Mouse (Mus musculus): Measurements from ENCODE around the gene Slc35e3. TPM values are rescaled to one million over a fixed set of nuclear protein-coding genes. Genes with fewer than 3 reads are reported as not detected.
A peak's percentile ranks its signal among the peaks of the same experiment; 100 is the strongest.

Gene Slc35e3
- 2.8 and 3.7 TPM in 2 replicates for polyA plus RNA-seq (2015; fragmentation: Nextera tagmentation; extraction: Ambion mirVana)

- peaks cover 17% of the 10 kb centered on the region for H3K36me3 ChIP-seq (replicated peaks; ENCODE audit: insufficient read depth, low read length)
- WGBS (ENCODE audit: insufficient replicate concordance) = 13% methylated on average over 45 of the region's 46 CpGs
- H3K27me3 ChIP-seq (ENCODE audit: insufficient read depth, low read length) = no peaks in the 10 kb centered on the region
- TF ChIP-seq CTCF (IDR thresholded peaks at IDR 0.05; ENCODE audit: low read depth) (no peak), EP300 (IDR thresholded peaks at IDR 0.05; ENCODE audit: low read depth) (no peak)
- H3K4me3 ChIP-seq (ENCODE audit: low read depth, low read length) = peak within 1 kb of the TSS; percentile 53
- H3K4me2 ChIP-seq (ENCODE audit: low read depth, low read length) = peak within 1 kb of the TSS; percentile 84
- peak; percentile 98 for ATAC-seq
- H3K27ac ChIP-seq (ENCODE audit: low read depth) = peak within 1 kb of the TSS; percentile 24; the same call in 1 of the 2 replicates
- peak; percentile 97 for DNase-seq
- H3K9ac ChIP-seq (replicated peaks) = peak within 1 kb of the TSS; percentile 27; the same call in 1 of the 2 replicates
- H3K9me3 ChIP-seq (ENCODE audit: low read length) = 0 out of 2 replicates have a peak, but pooled peaks cover 5% of the 10 kb centered on the region
- peaks cover 7% of the 10 kb centered on the region; the same call in 1 of the 2 replicates for H3K4me1 ChIP-seq (ENCODE audit: insufficient read depth)
These were observed at the start of gene Slc35e3 for GRCm38 (mm10) chr10:117746297-117746883. Gene Slc35e3, minus strand, starts transcription at chr10:117746365.

GRCm38 (mm10) chr10:117795206-117795605 lies 49.0 kb upstream of the Slc35e3 start:
- no peak overlapping the region for H3K4me3 ChIP-seq (ENCODE audit: low read depth, low read length)
- 65% methylated on average over 4 of the region's 4 CpGs for WGBS (ENCODE audit: insufficient replicate concordance)
- TF ChIP-seq CTCF (IDR thresholded peaks at IDR 0.05; ENCODE audit: low read depth) = no peak
- no peak for TF ChIP-seq EP300 (IDR thresholded peaks at IDR 0.05; ENCODE audit: low read depth)
- ATAC-seq (no peak), DNase-seq (no peak)
- H3K4me2 ChIP-seq (ENCODE audit: low read depth, low read length) = no peak overlapping the region
- H3K9me3 ChIP-seq (ENCODE audit: low read length) = no peaks in the 10 kb centered on the region
- peaks cover 22% of the 10 kb centered on the region for H3K4me1 ChIP-seq (ENCODE audit: insufficient read depth)
- no peak overlapping the region for H3K9ac ChIP-seq (replicated peaks)
- H3K27ac ChIP-seq (ENCODE audit: low read depth) = no peak overlapping the region
- no peaks in the 10 kb centered on the region for H3K36me3 ChIP-seq (replicated peaks; ENCODE audit: insufficient read depth, low read length)
- H3K27me3 ChIP-seq (ENCODE audit: insufficient read depth, low read length) = no peaks in the 10 kb centered on the region

DNA sequence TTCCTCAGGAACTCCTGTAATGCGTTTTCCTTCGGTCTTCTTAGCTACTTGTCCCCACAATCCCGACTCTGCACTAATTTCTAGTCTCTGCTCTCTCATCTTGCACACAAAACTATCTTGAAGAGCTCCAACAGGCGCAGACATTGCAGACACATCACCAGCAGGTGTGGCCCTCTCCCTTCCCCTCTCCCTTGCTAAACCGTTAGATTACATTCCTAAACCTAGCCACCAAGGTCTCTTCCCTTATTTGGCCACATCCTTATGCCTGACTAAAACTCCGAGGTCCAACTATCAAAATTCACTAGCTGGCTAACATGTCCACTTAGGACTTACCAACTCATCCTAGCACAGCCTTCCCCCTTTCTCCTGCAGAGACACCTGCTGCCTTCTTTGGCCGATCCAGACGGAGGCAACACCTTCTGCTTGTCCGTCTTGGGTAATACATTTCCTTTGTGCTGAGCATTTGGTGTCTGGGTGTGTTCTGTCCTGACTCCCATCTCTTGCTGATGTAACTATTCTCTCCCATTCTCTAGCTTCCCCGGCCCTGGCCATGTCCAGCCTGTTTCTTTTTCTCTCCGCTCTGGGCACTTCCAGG lies 47.4 kb upstream of the Slc35e3 start:
- Histone ChIP-seq H3K4me1 (ENCODE audit: insufficient read depth) (peaks cover 22% of the 10 kb centered on the region), H3K27ac (ENCODE audit: low read depth) (peak overlapping the region; percentile 85), H3K27me3 (ENCODE audit: insufficient read depth, low read length) (no peaks in the 10 kb centered on the region), H3K4me3 (ENCODE audit: low read depth, low read length) (peak overlapping the region; percentile 89), H3K9me3 (ENCODE audit: low read length) (no peaks in the 10 kb centered on the region), H3K9ac (replicated peaks) (peak overlapping the region; percentile 53), H3K4me2 (ENCODE audit: low read depth, low read length) (peak overlapping the region; percentile 75), H3K36me3 (replicated peaks; ENCODE audit: insufficient read depth, low read length) (peaks cover 3% of the 10 kb centered on the region; the same call in 1 of the 2 replicates)
- ATAC-seq (no peak), DNase-seq (no peak)
- TF ChIP-seq EP300 (IDR thresholded peaks at IDR 0.05; ENCODE audit: low read depth) (no peak), CTCF (IDR thresholded peaks at IDR 0.05; ENCODE audit: low read depth) (0 out of 2 replicates have a peak, but pooled peaks have one; percentile 18)
- WGBS (ENCODE audit: insufficient replicate concordance) = 52% methylated on average over 11 of the region's 11 CpGs

GRCm38 (mm10) chr10:117792141-117793091 lies 46.3 kb upstream of the Slc35e3 start, which contains the start of gene Nup107:
Gene Nup107, minus strand, starts transcription at chr10:117792705.
- no peaks in the 10 kb centered on the region for H3K9me3 ChIP-seq (ENCODE audit: low read length)
- H3K9ac ChIP-seq (replicated peaks) = peak within 1 kb of the TSS; percentile 85
- peaks cover 22% of the 10 kb centered on the region for H3K4me1 ChIP-seq (ENCODE audit: insufficient read depth)
- peak within 1 kb of the TSS; percentile 85 for H3K27ac ChIP-seq (ENCODE audit: low read depth)
- ATAC-seq = peak; percentile 98
- H3K4me3 ChIP-seq (ENCODE audit: low read depth, low read length) = peak within 1 kb of the TSS; percentile 89
- H3K36me3 ChIP-seq (replicated peaks; ENCODE audit: insufficient read depth, low read length) = peaks cover 7% of the 10 kb centered on the region
- DNase-seq = peak; percentile 100
- peak within 1 kb of the TSS; percentile 85 for H3K4me2 ChIP-seq (ENCODE audit: low read depth, low read length)
- WGBS (ENCODE audit: insufficient replicate concordance) = under 1% methylated on average over 75 of the region's 75 CpGs
- no peak for TF ChIP-seq EP300 (IDR thresholded peaks at IDR 0.05; ENCODE audit: low read depth)
- no peak for TF ChIP-seq CTCF (IDR thresholded peaks at IDR 0.05; ENCODE audit: low read depth)
- H3K27me3 ChIP-seq (ENCODE audit: insufficient read depth, low read length) = no peaks in the 10 kb centered on the region

- Histone ChIP-seq H3K27me3 (ENCODE audit: insufficient read depth, low read length) (no peaks in the 10 kb centered on the region), H3K4me2 (ENCODE audit: low read depth, low read length) (peak overlapping the region; percentile 85), H3K36me3 (replicated peaks; ENCODE audit: insufficient read depth, low read length) (peaks cover 16% of the 10 kb centered on the region), H3K27ac (ENCODE audit: low read depth) (no peak overlapping the region), H3K4me1 (ENCODE audit: insufficient read depth) (peaks cover 22% of the 10 kb centered on the region), H3K9ac (replicated peaks) (peak overlapping the region; percentile 85), H3K9me3 (ENCODE audit: low read length) (no peaks in the 10 kb centered on the region), H3K4me3 (ENCODE audit: low read depth, low read length) (peak overlapping the region; percentile 89; the same call in 1 of the 2 replicates)
- TF ChIP-seq CTCF (IDR thresholded peaks at IDR 0.05; ENCODE audit: low read depth) = no peak
- no peak for TF ChIP-seq EP300 (IDR thresholded peaks at IDR 0.05; ENCODE audit: low read depth)
- DNase-seq = no peak
- ATAC-seq = no peak
- whole genome bisulfite sequencing (ENCODE audit: insufficient replicate concordance) = 97% methylated on average over 2 of the region's 2 CpGs
These were observed 45.0 kb upstream of the Slc35e3 start for GRCm38 (mm10) chr10:117791171-117791470.

Measured in liver, postnatal 0 days (tissue).